12 mouse cellular contexts compared by ENCODE assay signal in genomic region chr7:29341722-29342121, GRCm38 (mm10). TPM values are rescaled to one million over a fixed set of nuclear protein-coding genes. Genes with fewer than 3 reads are reported as not detected.
DNase-seq lines count a peak whose midpoint lies in the region; ATAC-seq and TF ChIP-seq lines count a peak whose summit lies in the region.
"Had no signal": no experiment of that assay in that cellular context is flagged by ENCODE, and none has a peak within 500 bp of the region (broad histone marks: within the 10 kb centered on the region; RNA-seq: fewer than 3 reads in every experiment).

No protein-coding gene starts in this region.

- H3K4me1 ChIP-seq in liver, embryonic 11.5 days (replicated peaks; ENCODE audit: control insufficient read depth, insufficient read depth, low read length): peaks cover 55% of the 10 kb centered on the region
- H3K4me1 ChIP-seq in liver, postnatal 0 days (ENCODE audit: insufficient read depth): peaks cover 45% of the 10 kb centered on the region
- peaks cover 12% of the 10 kb centered on the region for H3K4me1 ChIP-seq in embryonic facial prominence, embryonic 12.5 days
- peaks cover 11% of the 10 kb centered on the region; the same call in 1 of the 2 replicates for H3K4me1 ChIP-seq in limb, embryonic 12.5 days (replicated peaks)
- no peaks in the 10 kb centered on the region for H3K4me1 ChIP-seq in lung, postnatal 0 days (ENCODE audit: insufficient read depth, low read depth, low read length)

- no peak for DNase-seq in liver, embryonic 11.5 days (ENCODE audit: low spot score)
- no peak for DNase-seq in liver, postnatal 0 days
- DNase-seq in R1 (ENCODE audit: low read depth, low spot score): peak; percentile 49
- no peak for DNase-seq in lung, postnatal 0 days (ENCODE audit: low spot score)
- DNase-seq in ovary, postnatal 10 days (ENCODE audit: low spot score): no peak
- DNase-seq: adrenal gland, postnatal 14 days; gastrocnemius, adult 2 months; heart, postnatal 14 days; lung, adult 2 months; thymus, postnatal 4 days had no signal

- peak overlapping the region; percentile 28; the same call in 1 of the 2 replicates for H3K9ac ChIP-seq in liver, embryonic 11.5 days (ENCODE audit: low read depth, low read length)
- H3K9ac ChIP-seq in liver, postnatal 0 days (replicated peaks): no peak overlapping the region
- H3K9ac ChIP-seq in embryonic facial prominence, embryonic 12.5 days: no peak overlapping the region
- H3K9ac ChIP-seq in limb, embryonic 12.5 days (replicated peaks): no peak overlapping the region
- H3K9ac ChIP-seq in lung, postnatal 0 days (replicated peaks; ENCODE audit: low read depth): no peak overlapping the region

- ATAC-seq in liver, embryonic 11.5 days (replicated peaks; ENCODE audit: low FRiP score): no peak
- no peak for ATAC-seq in liver, postnatal 0 days
- ATAC-seq in embryonic facial prominence, embryonic 12.5 days (ENCODE audit: insufficient number of reproducible peaks, insufficient read depth, low FRiP score, low TSS enrichment): no peak
- no peak for ATAC-seq in limb, embryonic 12.5 days (ENCODE audit: insufficient number of reproducible peaks, insufficient read depth, low FRiP score, low TSS enrichment, low read depth)
- ATAC-seq in lung, postnatal 0 days: no peak

- WGBS in liver, embryonic 11.5 days: 57% methylated on average over 12 of the region's 12 CpGs
- 63% methylated on average over 12 of the region's 12 CpGs for WGBS in liver, postnatal 0 days (ENCODE audit: insufficient replicate concordance)
- 65% methylated on average over 12 of the region's 12 CpGs for WGBS in embryonic facial prominence, embryonic 12.5 days
- 70% methylated on average over 12 of the region's 12 CpGs for WGBS in limb, embryonic 12.5 days
- WGBS in lung, postnatal 0 days: 81% methylated on average over 12 of the region's 12 CpGs

- no peaks in the 10 kb centered on the region; the same call in 1 of the 2 replicates for H3K27me3 ChIP-seq in liver, embryonic 11.5 days (replicated peaks; ENCODE audit: control insufficient read depth, insufficient read depth, low read length)
- H3K27me3 ChIP-seq in liver, postnatal 0 days (ENCODE audit: insufficient read depth, low read length): no peaks in the 10 kb centered on the region
- H3K27me3 ChIP-seq in embryonic facial prominence, embryonic 12.5 days: no peaks in the 10 kb centered on the region
- H3K27me3 ChIP-seq in limb, embryonic 12.5 days: no peaks in the 10 kb centered on the region
- H3K27me3 ChIP-seq in lung, postnatal 0 days (replicated peaks; ENCODE audit: insufficient read depth, low read length): no peaks in the 10 kb centered on the region

- no peak overlapping the region for H3K4me3 ChIP-seq in liver, embryonic 11.5 days (ENCODE audit: low read depth, low read length)
- no peak overlapping the region for H3K4me3 ChIP-seq in liver, postnatal 0 days (ENCODE audit: low read depth, low read length)
- no peak overlapping the region for H3K4me3 ChIP-seq in embryonic facial prominence, embryonic 12.5 days
- no peak overlapping the region for H3K4me3 ChIP-seq in limb, embryonic 12.5 days (replicated peaks)
- H3K4me3 ChIP-seq in lung, postnatal 0 days (ENCODE audit: low read depth, low read length): no peak overlapping the region
- H3K4me3 ChIP-seq: gastrocnemius, adult 2 months had no signal

- TF ChIP-seq EP300 in liver, postnatal 0 days (IDR thresholded peaks at IDR 0.05; ENCODE audit: low read depth): no peak
- TF ChIP-seq EP300 in lung, postnatal 0 days (IDR thresholded peaks at IDR 0.05): no peak

- H3K27ac ChIP-seq in liver, embryonic 11.5 days (ENCODE audit: low read depth, low read length): peak overlapping the region; percentile 40
- no peak overlapping the region for H3K27ac ChIP-seq in liver, postnatal 0 days (ENCODE audit: low read depth)
- peak overlapping the region; percentile 67 for H3K27ac ChIP-seq in embryonic facial prominence, embryonic 12.5 days
- H3K27ac ChIP-seq in limb, embryonic 12.5 days: peak overlapping the region; percentile 50; the same call in 1 of the 2 replicates
- no peak overlapping the region for H3K27ac ChIP-seq in lung, postnatal 0 days (ENCODE audit: low read length)
- H3K27ac ChIP-seq: gastrocnemius, adult 2 months had no signal

- H3K9me3 ChIP-seq in liver, embryonic 11.5 days (ENCODE audit: control insufficient read depth, low read length): no peaks in the 10 kb centered on the region
- no peaks in the 10 kb centered on the region for H3K9me3 ChIP-seq in liver, postnatal 0 days (ENCODE audit: low read length)
- H3K9me3 ChIP-seq in embryonic facial prominence, embryonic 12.5 days: no peaks in the 10 kb centered on the region
- no peaks in the 10 kb centered on the region for H3K9me3 ChIP-seq in limb, embryonic 12.5 days
- H3K9me3 ChIP-seq in lung, postnatal 0 days (ENCODE audit: low read length): no peaks in the 10 kb centered on the region

- TF ChIP-seq CTCF in liver, postnatal 0 days (IDR thresholded peaks at IDR 0.05; ENCODE audit: low read depth): no peak
- no peak for TF ChIP-seq CTCF in lung, postnatal 0 days (IDR thresholded peaks at IDR 0.05)

- no peaks in the 10 kb centered on the region; the same call in 1 of the 2 replicates for H3K36me3 ChIP-seq in liver, embryonic 11.5 days (ENCODE audit: control insufficient read depth, insufficient read depth, low read length)
- no peaks in the 10 kb centered on the region for H3K36me3 ChIP-seq in liver, postnatal 0 days (replicated peaks; ENCODE audit: insufficient read depth, low read length)
- H3K36me3 ChIP-seq in embryonic facial prominence, embryonic 12.5 days: peaks cover 9% of the 10 kb centered on the region; the same call in 1 of the 2 replicates
- peaks cover 47% of the 10 kb centered on the region for H3K36me3 ChIP-seq in limb, embryonic 12.5 days
- no peaks in the 10 kb centered on the region for H3K36me3 ChIP-seq in lung, postnatal 0 days (ENCODE audit: insufficient read depth, low read length)

- peak overlapping the region; percentile 19 for H3K4me2 ChIP-seq in liver, embryonic 11.5 days
- no peak overlapping the region for H3K4me2 ChIP-seq in liver, postnatal 0 days (ENCODE audit: low read depth, low read length)
- H3K4me2 ChIP-seq in embryonic facial prominence, embryonic 12.5 days (replicated peaks): no peak overlapping the region
- no peak overlapping the region for H3K4me2 ChIP-seq in limb, embryonic 12.5 days
- no peak overlapping the region for H3K4me2 ChIP-seq in lung, postnatal 0 days (replicated peaks; ENCODE audit: low read depth, low read length)

RNA-seq across cellular contexts. Expression of gene Dpf1, which starts 38.0 kb away (rescaled TPM):
- 6.1 and 7.5 TPM in 2 replicates for polyA plus RNA-seq in liver, embryonic 11.5 days (2014; fragmentation: Nextera tagmentation; extraction: Ambion mirVana)
- polyA plus RNA-seq in liver, postnatal 0 days (2015; fragmentation: Nextera tagmentation; extraction: Ambion mirVana): 0.63 and 0.69 TPM in 2 replicates
- 25.7 and 27.9 TPM in 2 replicates for polyA plus RNA-seq in embryonic facial prominence, embryonic 12.5 days (2016; fragmentation: Nextera tagmentation; extraction: Ambion mirVana)
- polyA plus RNA-seq in limb, embryonic 12.5 days (2016; fragmentation: Nextera tagmentation; extraction: Ambion mirVana): 22.4 and 23.7 TPM in 2 replicates
- 2.0 and 2.5 TPM in 2 replicates for polyA plus RNA-seq in lung, postnatal 0 days (2015; fragmentation: Nextera tagmentation; extraction: Ambion mirVana)

RNA-seq across cellular contexts. Expression of gene Ppp1r14a, which starts 52.6 kb away (rescaled TPM):
- 6.0 and 6.9 TPM in 2 replicates for polyA plus RNA-seq in liver, embryonic 11.5 days (2014; fragmentation: Nextera tagmentation; extraction: Ambion mirVana)
- 5.5 and 5.8 TPM in 2 replicates for polyA plus RNA-seq in liver, postnatal 0 days (2015; fragmentation: Nextera tagmentation; extraction: Ambion mirVana)
- polyA plus RNA-seq in embryonic facial prominence, embryonic 12.5 days (2016; fragmentation: Nextera tagmentation; extraction: Ambion mirVana): 17.1 and 19.6 TPM in 2 replicates
- polyA plus RNA-seq in limb, embryonic 12.5 days (2016; fragmentation: Nextera tagmentation; extraction: Ambion mirVana): 7.6 and 8.0 TPM in 2 replicates
- polyA plus RNA-seq in lung, postnatal 0 days (2015; fragmentation: Nextera tagmentation; extraction: Ambion mirVana): 222 and 246 TPM in 2 replicates

Comparison
In these comparisons a context has a peak if more than half of its experiments do, and no peak if none do; other contexts are left out.
1. H3K27ac ChIP-seq: peak in liver, embryonic 11.5 days (single experiment), embryonic facial prominence, embryonic 12.5 days (single experiment) and limb, embryonic 12.5 days (single experiment); none in liver, postnatal 0 days (single experiment) and lung, postnatal 0 days (single experiment).
2. RNA of gene Ppp1r14a, which starts 52.6 kb away (polyA plus RNA-seq): 222 to 246 TPM in lung, postnatal 0 days; 17.1 to 19.6 TPM in embryonic facial prominence, embryonic 12.5 days, 7.6 to 8.0 TPM in limb, embryonic 12.5 days, 6.0 to 6.9 TPM in liver, embryonic 11.5 days and 5.5 to 5.8 TPM in liver, postnatal 0 days; every median in the first group is over 10 times any median in the second.